Mouse (Mus musculus) liver, embryonic 14.5 days (tissue): Measurements from ENCODE around the gene Rbp4. TPM values are rescaled to one million over a fixed set of nuclear protein-coding genes. Genes with fewer than 3 reads are reported as not detected.

Experiments used
- ATAC-seq: fragments of 200-750 bp; cut with Nextera tagmentation; 2 replicates; pipeline ENCODE4 v1.8.0; 2017; ENCODE audit warnings: moderate number of reproducible peaks, mild to moderate bottlenecking, moderate library complexity; ENCODE audit not compliant: insufficient read depth
- DNase-seq, 3 experiments: peaks; one replicate each; pipeline ENCODE4 v3.0.0-alpha.2; 2012 to 2013; ENCODE audit warnings: low read depth in 3 of 3, low spot score in 3 of 3
- H3K27ac ChIP-seq: fragments of 300-500 bp; sonication (generic); 2 replicates; pipeline ENCODE4 v1.5.1; 2014; ENCODE audit warnings: moderate library complexity, mild to moderate bottlenecking, control low read depth, inconsistent platforms
- H3K27me3 ChIP-seq: fragments of 300-500 bp; sonication (generic); 2 replicates; pipeline ENCODE4 v1.6.1; 2014; ENCODE audit warnings: mild to moderate bottlenecking, low read length, moderate library complexity; ENCODE audit not compliant: control insufficient read depth, insufficient read depth
- H3K36me3 ChIP-seq: fragments of 300-500 bp; sonication (generic); replicated peaks from 2 replicates; pipeline ENCODE4 v1.6.1; 2014; ENCODE audit warnings: low read depth; ENCODE audit not compliant: control insufficient read depth, insufficient read depth
- H3K4me1 ChIP-seq, 2 experiments: fragments of 200-500 bp in 1 of 2; fragments of 300-500 bp in 1 of 2; sonication (generic) in 1 of 2; replicated peaks; 2 replicates each; pipeline ENCODE4 v1.6.1; 2012 to 2014; ENCODE audit warnings: antibody characterized with exemption in 1 of 2, inconsistent platforms in 1 of 2, low read length in 1 of 2; ENCODE audit not compliant: control insufficient read depth in 2 of 2, insufficient read depth in 2 of 2
- H3K4me2 ChIP-seq: fragments of 300-500 bp; sonication (generic); 2 replicates; pipeline ENCODE4 v1.6.1; 2014; ENCODE audit warnings: low read depth, mild to moderate bottlenecking, control low read depth, moderate library complexity
- H3K4me3 ChIP-seq, 2 experiments: fragments of 200-500 bp in 1 of 2; fragments of 300-500 bp in 1 of 2; sonication (generic) in 1 of 2; 2 replicates each; pipeline ENCODE4 v1.5.1; 2012 to 2014; ENCODE audit warnings: low read depth in 2 of 2, low read length in 2 of 2, mild to moderate bottlenecking in 2 of 2, control low read depth in 1 of 2, inconsistent platforms in 1 of 2, moderate library complexity in 1 of 2; ENCODE audit not compliant: insufficient read depth in 1 of 2
- H3K9ac ChIP-seq: fragments of 300-500 bp; sonication (generic); replicated peaks from 2 replicates; pipeline ENCODE4 v1.6.1; 2014; ENCODE audit warnings: mild to moderate bottlenecking, control low read depth, moderate library complexity
- H3K9me3 ChIP-seq: fragments of 300-500 bp; sonication (generic); 2 replicates; pipeline ENCODE4 v1.6.1; 2016; ENCODE audit warnings: low read length, mixed read lengths; ENCODE audit not compliant: control insufficient read depth
- CTCF ChIP-seq: IDR thresholded peaks from 2 replicates; pipeline ENCODE4 v1.5.1; 2016; ENCODE audit warnings: antibody characterized with exemption, low read depth, control low read depth
- EP300 ChIP-seq: IDR thresholded peaks from 2 replicates; pipeline ENCODE4 v1.6.1; 2016; ENCODE audit warnings: antibody characterized with exemption, low read depth
- WGBS: fragments of 180-500 bp; shearing (Covaris S2); extraction: QIAGEN DNeasy Blood & Tissue Kit; methylation state at CpG from one replicate; pipeline ENCODE4 v1.1.7; 2014; ENCODE audit not compliant: insufficient replicate concordance; 5-methylcytosine and 5-hydroxymethylcytosine counted together
- polyA plus RNA-seq, 2 experiments: library from polyadenylated mRNA; depleted of rRNA in 1 of 2; stranded (reverse) in 1 of 2; unstranded in 1 of 2; fragments of >200 nt; fragmentation: Nextera tagmentation in 1 of 2; extraction: Ambion mirVana in 1 of 2; gene quantifications; 2 replicates each; pipeline versions ENCODE4 v1.2.1 to v1.2.3; 2012 to 2014

Gene Rbp4
- polyA plus RNA-seq, 2 experiments: 801 to 1,536 TPM

DNA sequence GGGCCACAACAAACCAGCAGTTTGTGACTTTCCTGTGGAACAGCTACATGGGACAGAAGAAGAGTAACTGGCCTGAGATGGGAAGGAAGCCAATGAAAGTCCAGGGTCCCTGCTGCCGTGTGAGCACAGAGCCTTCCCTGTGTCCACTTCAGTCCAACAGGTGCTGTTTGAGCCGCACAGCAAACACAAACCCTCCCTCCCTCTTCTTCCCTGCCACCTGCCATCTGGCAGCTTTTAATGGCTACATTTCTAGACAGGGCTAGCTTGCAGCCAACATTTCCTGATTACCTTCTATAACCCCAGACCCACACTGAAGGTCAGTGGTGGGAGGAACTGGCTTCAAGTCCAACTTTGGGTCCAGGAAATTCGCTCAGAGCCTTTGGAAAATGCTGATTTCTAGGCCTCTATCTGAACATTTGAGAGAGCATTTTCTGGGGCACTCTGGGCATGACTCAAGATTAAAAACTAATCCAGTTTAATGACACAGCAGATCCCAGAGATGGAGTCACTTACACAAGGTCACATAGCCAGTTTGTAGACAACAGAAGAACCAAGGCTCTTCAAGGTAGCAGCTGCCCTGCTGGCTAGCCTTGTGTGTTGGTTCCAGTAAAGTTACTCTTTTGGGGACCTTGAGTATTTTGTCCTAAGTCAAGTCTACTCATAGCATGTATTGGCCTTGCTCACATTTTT, 47.1 kb downstream of the Rbp4 start:
- TF ChIP-seq EP300 (no peak), CTCF (no peak)
- Histone ChIP-seq H3K4me1 (no peaks in the 10 kb centered on the region), H3K9ac (no peak overlapping the region), H3K27me3 (no peaks in the 10 kb centered on the region), H3K4me2 (no peak overlapping the region), H3K9me3 (no peaks in the 10 kb centered on the region), H3K4me3 (no peak overlapping the region), H3K36me3 (no peaks in the 10 kb centered on the region), H3K27ac (no peak overlapping the region)
- DNase-seq (no peak), ATAC-seq (no peak)
- 62% methylated on average over 3 of the region's 3 CpGs for WGBS

DNA sequence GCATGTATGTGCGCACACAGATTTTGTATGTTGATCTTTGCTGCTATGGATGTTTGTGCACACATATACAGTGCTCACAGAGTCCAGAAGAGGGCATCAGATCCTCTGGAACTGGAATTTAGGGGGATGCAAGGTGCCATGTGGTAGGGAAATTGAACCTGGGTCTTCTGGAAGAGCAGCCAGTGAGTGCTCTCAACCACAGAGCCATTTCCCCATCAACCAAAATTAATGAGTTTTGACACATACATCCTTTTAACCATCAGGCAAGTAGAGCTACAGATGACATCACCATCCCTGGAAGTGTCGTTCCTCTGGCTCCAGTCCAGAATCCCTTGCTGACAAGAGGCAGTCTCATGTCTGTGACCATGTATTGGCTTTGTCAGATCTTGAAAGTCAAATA, 48.8 kb downstream of the Rbp4 start:
- no peak for TF ChIP-seq EP300
- no peak for TF ChIP-seq CTCF
- H3K4me2 ChIP-seq: no peak overlapping the region
- no peak overlapping the region for H3K27ac ChIP-seq
- no peaks in the 10 kb centered on the region for H3K4me1 ChIP-seq
- no peaks in the 10 kb centered on the region for H3K36me3 ChIP-seq
- 59% methylated on average over 2 of the region's 2 CpGs for WGBS
- no peaks in the 10 kb centered on the region for H3K9me3 ChIP-seq
- no peaks in the 10 kb centered on the region for H3K27me3 ChIP-seq
- no peak overlapping the region for H3K4me3 ChIP-seq
- DNase-seq: no peak
- no peak for ATAC-seq
- no peak overlapping the region for H3K9ac ChIP-seq

DNA sequence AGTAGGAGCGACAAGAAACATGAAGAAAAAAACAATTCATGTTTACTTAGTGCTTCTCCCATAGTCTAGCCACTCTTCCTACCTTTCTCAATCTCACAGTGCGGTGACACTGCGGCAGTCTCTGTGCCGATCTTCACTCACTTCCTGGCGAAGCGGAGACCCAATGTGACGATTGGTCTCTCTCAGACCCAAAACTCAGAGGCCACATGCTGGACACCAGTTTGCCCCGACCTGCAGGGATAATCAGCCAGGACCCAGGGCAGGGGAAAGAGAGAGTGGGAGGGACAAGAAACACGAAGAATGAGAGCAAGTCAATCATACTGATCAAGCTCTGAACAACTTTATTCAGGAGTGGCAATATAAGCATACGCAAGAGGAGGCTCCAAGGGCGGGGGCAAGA, 50.0 kb downstream of the Rbp4 start:
- Histone ChIP-seq H3K4me2 (no peak overlapping the region), H3K27me3 (no peaks in the 10 kb centered on the region), H3K4me3 (no peak overlapping the region), H3K9me3 (no peaks in the 10 kb centered on the region), H3K4me1 (no peaks in the 10 kb centered on the region), H3K9ac (no peak overlapping the region), H3K27ac (no peak overlapping the region), H3K36me3 (no peaks in the 10 kb centered on the region)
- WGBS: 72% methylated on average over 11 of the region's 11 CpGs
- no peak for TF ChIP-seq CTCF
- TF ChIP-seq EP300: no peak
- ATAC-seq (no peak), DNase-seq (no peak)

DNA sequence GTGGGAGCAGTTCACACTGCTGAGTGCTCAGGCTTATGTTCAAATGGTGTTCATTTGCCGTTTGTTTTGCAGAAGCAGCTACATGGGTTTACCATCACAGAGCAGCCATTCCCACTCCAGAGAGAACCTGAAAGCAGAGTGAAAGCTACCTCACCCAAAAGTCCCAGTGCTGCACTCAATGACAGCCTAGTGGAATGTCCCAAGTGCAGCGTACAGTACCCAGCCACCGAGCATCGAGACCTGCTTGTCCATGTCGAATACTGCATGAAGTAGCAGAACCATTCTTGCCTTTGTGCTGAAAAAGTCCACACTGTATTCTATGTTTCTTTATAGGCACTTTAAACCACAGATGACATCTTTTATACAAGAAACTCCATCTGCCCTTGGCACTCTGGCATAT, 51.9 kb downstream of the Rbp4 start:
- Histone ChIP-seq H3K36me3 (no peaks in the 10 kb centered on the region), H3K27ac (no peak overlapping the region), H3K27me3 (no peaks in the 10 kb centered on the region), H3K4me2 (no peak overlapping the region), H3K4me3 (no peak overlapping the region), H3K4me1 (no peaks in the 10 kb centered on the region), H3K9ac (no peak overlapping the region), H3K9me3 (no peaks in the 10 kb centered on the region)
- TF ChIP-seq EP300 (no peak), CTCF (no peak)
- DNase-seq: no peak
- no peak for ATAC-seq
- WGBS: 82% methylated on average over 5 of the region's 5 CpGs

Other genes with a start within 250 kb of the Rbp4 start
- 1.2 and 2.0 TPM in 2 replicates for gene Myof, start 81.7 kb downstream of the Rbp4 start, polyA plus RNA-seq (2012; rRNA removed)
- gene Myof, start 81.7 kb downstream of the Rbp4 start, polyA plus RNA-seq (2014; fragmentation: Nextera tagmentation; extraction: Ambion mirVana): 1.2 and 1.3 TPM in 2 replicates
- gene Cep55, start 70.3 kb downstream of the Rbp4 start, polyA plus RNA-seq (2012; rRNA removed): 3.0 and 4.2 TPM in 2 replicates
- 5.1 and 5.3 TPM in 2 replicates for gene Cep55, start 70.3 kb downstream of the Rbp4 start, polyA plus RNA-seq (2014; fragmentation: Nextera tagmentation; extraction: Ambion mirVana)
- 0.04 and 0.07 TPM in 2 replicates for gene Ffar4, start 28.2 kb downstream of the Rbp4 start, polyA plus RNA-seq (2012; rRNA removed)
- not detected in 2 replicates for gene Ffar4, start 28.2 kb downstream of the Rbp4 start, polyA plus RNA-seq (2014; fragmentation: Nextera tagmentation; extraction: Ambion mirVana)
- gene Pde6c, start 7.5 kb upstream of the Rbp4 start, polyA plus RNA-seq (2012; rRNA removed): 2.1 and 4.1 TPM in 2 replicates
- 4.2 TPM in 2 replicates for gene Pde6c, start 7.5 kb upstream of the Rbp4 start, polyA plus RNA-seq (2014; fragmentation: Nextera tagmentation; extraction: Ambion mirVana)
- 4.0 and 8.7 TPM in 2 replicates for gene Fra10ac1, start 98.9 kb upstream of the Rbp4 start, polyA plus RNA-seq (2012; rRNA removed)
- gene Fra10ac1, start 98.9 kb upstream of the Rbp4 start, polyA plus RNA-seq (2014; fragmentation: Nextera tagmentation; extraction: Ambion mirVana): 10.6 and 12.1 TPM in 2 replicates
- 0.03 and 0.05 TPM in 2 replicates for gene Lgi1, start 139.3 kb upstream of the Rbp4 start, polyA plus RNA-seq (2012; rRNA removed)
- not detected in 2 replicates for gene Lgi1, start 139.3 kb upstream of the Rbp4 start, polyA plus RNA-seq (2014; fragmentation: Nextera tagmentation; extraction: Ambion mirVana)